Mouse (Mus musculus) lung, postnatal 0 days (tissue): ENCODE measurements at regions not wholly inside any gene's neighbourhood (a gene's known extent, or its start where the extent isn't known, plus 50 kb on each side); places are given as distances from the start of the nearest gene placed in this dataset.

ENCODE experiments used
- ATAC-seq: fragments of 200-750 bp; cut with Nextera tagmentation; 2 replicates; pipeline ENCODE4 v1.8.0; 2017; ENCODE audit warnings: moderate library complexity
- DNase-seq: peaks from one replicate; pipeline ENCODE4 v3.0.0-alpha.2; 2016; ENCODE audit warnings: low spot score
- H3K27ac ChIP-seq: fragments of 300-500 bp; sonication (generic); 2 replicates; pipeline ENCODE4 v1.5.1; 2014; ENCODE audit warnings: antibody characterized with exemption, mild to moderate bottlenecking, low read length, mixed read lengths
- H3K27me3 ChIP-seq: fragments of 300-500 bp; sonication (generic); replicated peaks from 2 replicates; pipeline ENCODE4 v1.6.1; 2014; ENCODE audit warnings: low read length, mixed read lengths; ENCODE audit not compliant: insufficient read depth
- H3K36me3 ChIP-seq: fragments of 300-500 bp; sonication (generic); 2 replicates; pipeline ENCODE4 v1.6.1; 2014; ENCODE audit warnings: low read length, mixed read lengths; ENCODE audit not compliant: insufficient read depth
- H3K4me1 ChIP-seq: fragments of 300-500 bp; sonication (generic); 2 replicates; pipeline ENCODE4 v1.6.1; 2014; ENCODE audit warnings: antibody characterized with exemption, low read depth, low read length, mixed read lengths; ENCODE audit not compliant: insufficient read depth
- H3K4me2 ChIP-seq: fragments of 300-500 bp; sonication (generic); replicated peaks from 2 replicates; pipeline ENCODE4 v1.6.1; 2014; ENCODE audit warnings: low read depth, mild to moderate bottlenecking, low read length, moderate library complexity, mixed read lengths
- H3K4me3 ChIP-seq: fragments of 300-500 bp; sonication (generic); 2 replicates; pipeline ENCODE4 v1.5.1; 2014; ENCODE audit warnings: low read depth, low read length
- H3K9ac ChIP-seq: fragments of 300-500 bp; sonication (generic); replicated peaks from 2 replicates; pipeline ENCODE4 v1.6.1; 2014; ENCODE audit warnings: low read depth, mild to moderate bottlenecking
- H3K9me3 ChIP-seq: fragments of 300-500 bp; sonication (generic); 2 replicates; pipeline ENCODE4 v1.6.1; 2016; ENCODE audit warnings: low read length, mixed read lengths
- CTCF ChIP-seq: IDR thresholded peaks from 2 replicates; pipeline ENCODE4 v1.5.1; 2016; ENCODE audit warnings: antibody characterized with exemption, mild to moderate bottlenecking
- EP300 ChIP-seq: IDR thresholded peaks from 2 replicates; pipeline ENCODE4 v1.6.1; 2016; ENCODE audit warnings: antibody characterized with exemption, mild to moderate bottlenecking, control low read depth
- WGBS: fragments of 180-500 bp; shearing (Covaris S2); extraction: QIAGEN DNeasy Blood & Tissue Kit; methylation state at CpG from one replicate; pipeline ENCODE4 v1.1.7; 2014; 5-methylcytosine and 5-hydroxymethylcytosine counted together

DNA sequence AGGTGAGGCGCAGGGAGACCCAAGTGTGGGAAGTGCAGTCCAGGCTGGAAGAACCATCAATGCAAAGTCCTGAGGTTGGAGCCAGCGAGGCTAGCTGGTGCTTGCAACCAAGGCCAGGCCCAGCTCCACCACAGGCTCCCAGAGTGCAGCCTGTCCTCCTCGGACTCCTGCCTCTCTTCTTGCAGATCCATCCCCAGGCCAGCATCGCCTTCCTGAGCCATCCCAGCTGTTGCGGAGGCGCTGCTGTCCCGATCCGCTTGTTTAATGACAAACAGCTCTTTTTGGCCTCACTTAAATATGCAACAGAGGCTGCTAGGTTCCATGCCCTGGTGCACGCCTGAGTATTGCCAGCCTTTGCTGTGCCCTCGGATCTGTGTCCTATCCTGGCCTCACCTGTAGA lies 113.1 kb upstream of the Ptpn1 start:
- Histone ChIP-seq H3K9me3 (no peaks in the 10 kb centered on the region), H3K4me2 (no peak overlapping the region), H3K36me3 (no peaks in the 10 kb centered on the region), H3K27me3 (no peaks in the 10 kb centered on the region), H3K4me1 (no peaks in the 10 kb centered on the region), H3K4me3 (no peak overlapping the region), H3K9ac (no peak overlapping the region), H3K27ac (peak overlapping the region; percentile 17)
- DNase-seq (peak; percentile 72), ATAC-seq (peak; percentile 43; the same call in 1 of the 2 replicates)
- 53% methylated on average over 10 of the region's 10 CpGs for WGBS
- TF ChIP-seq CTCF (no peak), EP300 (no peak)

GRCm38 (mm10) chr2:167817030-167817429 lies 114.8 kb upstream of the Ptpn1 start:
- Histone ChIP-seq H3K4me2 (no peak overlapping the region), H3K27me3 (no peaks in the 10 kb centered on the region), H3K27ac (no peak overlapping the region), H3K9me3 (no peaks in the 10 kb centered on the region), H3K9ac (no peak overlapping the region), H3K36me3 (no peaks in the 10 kb centered on the region), H3K4me1 (no peaks in the 10 kb centered on the region), H3K4me3 (no peak overlapping the region)
- no peak for TF ChIP-seq EP300
- TF ChIP-seq CTCF, result no peak
- 64% methylated on average over 9 of the region's 9 CpGs for WGBS
- DNase-seq (no peak), ATAC-seq (no peak)

- ATAC-seq (peak; percentile 75), DNase-seq (peak; percentile 75)
- no peaks in the 10 kb centered on the region for H3K36me3 ChIP-seq
- no peak overlapping the region for H3K4me3 ChIP-seq
- no peaks in the 10 kb centered on the region for H3K27me3 ChIP-seq
- WGBS, result 30% methylated on average over 10 of the region's 10 CpGs
- H3K4me1 ChIP-seq, result no peaks in the 10 kb centered on the region
- TF ChIP-seq CTCF (no peak), EP300 (no peak; the same call in 1 of the 2 replicates)
- no peaks in the 10 kb centered on the region for H3K9me3 ChIP-seq
- H3K27ac ChIP-seq, result peak overlapping the region; percentile 54
- no peak overlapping the region for H3K9ac ChIP-seq
- no peak overlapping the region for H3K4me2 ChIP-seq
Observed at GRCm38 (mm10) chr2:167815123-167815522, 116.7 kb upstream of the Ptpn1 start.

GRCm38 (mm10) chr2:167809256-167809655 lies 119.6 kb upstream of the Tmem189 start:
- ATAC-seq (no peak), DNase-seq (no peak)
- Histone ChIP-seq H3K4me2 (no peak overlapping the region), H3K27ac (no peak overlapping the region), H3K36me3 (no peaks in the 10 kb centered on the region), H3K27me3 (no peaks in the 10 kb centered on the region), H3K9me3 (no peaks in the 10 kb centered on the region), H3K9ac (no peak overlapping the region), H3K4me1 (0 out of 2 replicates have a peak, but pooled peaks cover 5% of the 10 kb centered on the region), H3K4me3 (no peak overlapping the region)
- TF ChIP-seq CTCF (no peak), EP300 (no peak)
- 69% methylated on average over 5 of the region's 5 CpGs for WGBS

DNA sequence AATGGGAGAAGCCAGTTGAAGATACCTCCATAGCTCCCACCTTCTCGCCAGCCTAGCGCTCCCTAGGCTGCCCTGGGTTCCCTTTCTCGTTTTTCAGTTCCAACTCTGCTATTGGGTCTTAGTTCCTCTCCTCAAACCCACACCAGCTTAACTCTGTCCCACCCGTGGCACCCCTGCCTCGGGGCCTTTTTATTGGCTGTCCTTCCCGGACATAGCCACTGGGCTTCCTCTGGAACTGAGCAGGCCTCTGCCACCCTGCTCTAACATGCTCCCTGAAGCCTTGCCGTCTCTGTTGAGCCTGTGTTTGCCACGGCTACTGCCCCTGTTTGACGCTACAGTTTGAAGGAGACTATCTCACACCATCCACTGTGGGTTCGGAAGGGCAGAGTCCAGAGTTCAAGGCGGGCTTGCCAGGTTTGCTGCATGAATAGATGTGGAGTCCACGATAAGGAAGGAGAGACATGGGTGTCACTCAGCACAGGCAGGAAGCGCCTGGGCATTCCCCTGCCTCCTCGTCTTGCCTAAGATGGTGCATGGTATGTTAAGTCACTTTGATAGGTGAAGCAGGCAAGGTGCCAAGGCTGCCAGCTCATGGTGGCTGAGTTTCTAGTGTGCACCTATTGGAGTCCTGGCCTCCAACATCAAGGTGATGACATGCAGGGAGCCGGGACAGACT lies 116.1 kb upstream of the Tmem189 start:
- peaks cover 9% of the 10 kb centered on the region; the same call in 1 of the 2 replicates for H3K4me1 ChIP-seq

GRCm38 (mm10) chr2:167804493-167805227 lies 115.0 kb upstream of the Tmem189 start:
- no peak for TF ChIP-seq EP300
- no peak for TF ChIP-seq CTCF
- Histone ChIP-seq H3K4me1 (peaks cover 11% of the 10 kb centered on the region; the same call in 1 of the 2 replicates), H3K27me3 (no peaks in the 10 kb centered on the region), H3K4me2 (no peak overlapping the region), H3K9me3 (no peaks in the 10 kb centered on the region), H3K9ac (no peak overlapping the region), H3K4me3 (no peak overlapping the region), H3K36me3 (no peaks in the 10 kb centered on the region), H3K27ac (peak overlapping the region; percentile 33; the same call in 1 of the 2 replicates)
- 41% methylated on average over 18 of the region's 18 CpGs for WGBS
- ATAC-seq (no peak), DNase-seq (peak; percentile 36)

More for the DNA sequence above, 116.1 kb upstream of the Tmem189 start:
- Histone ChIP-seq H3K9me3 (no peaks in the 10 kb centered on the region), H3K4me2 (no peak overlapping the region), H3K9ac (no peak overlapping the region), H3K27me3 (no peaks in the 10 kb centered on the region), H3K27ac (no peak overlapping the region), H3K4me3 (no peak overlapping the region), H3K36me3 (no peaks in the 10 kb centered on the region)
- 75% methylated on average over 15 of the region's 15 CpGs for WGBS
- TF ChIP-seq CTCF (no peak), EP300 (no peak)
- DNase-seq, result no peak
- no peak for ATAC-seq
